Mouse (Mus musculus) spleen, adult 2 months (tissue): Measurements from ENCODE around the gene Vmn1r53.

Experiments
- CTCF ChIP-seq: fragments of 200-500 bp; IDR thresholded peaks from 2 replicates; pipeline ENCODE4 v1.5.1; 2011; ENCODE audit warnings: mild to moderate bottlenecking, inconsistent platforms; ENCODE audit not compliant: insufficient read depth, insufficient read length, insufficient replicate concordance; ENCODE audit errors: extremely low read depth
- POLR2A ChIP-seq: fragments of 200-500 bp; IDR thresholded peaks from 2 replicates; pipeline ENCODE4 v1.6.1; 2011; ENCODE audit warnings: low read depth, low read length, inconsistent platforms

- TF ChIP-seq CTCF, result no peak
- no peak for TF ChIP-seq POLR2A
Measured at GRCm38 (mm10) chr6:90246000-90246399, 21.8 kb upstream of the Vmn1r53 start, which contains the start of gene Vmn1r54.
